Mouse (Mus musculus) MEL (cell line): ENCODE measurements at regions not wholly inside any gene's neighbourhood (a gene's known extent, or its start where the extent isn't known, plus 50 kb on each side); places are given as distances from the start of the nearest gene placed in this dataset.

ENCODE experiments used
- DNase-seq: peaks from one replicate; pipeline ENCODE4 v3.0.0; 2011; ENCODE audit warnings: low read depth, low spot score
- H3K27ac ChIP-seq: 2 replicates; pipeline ENCODE4 v1.5.1; 2012; ENCODE audit warnings: low read depth, mild to moderate bottlenecking, control low read depth, low read length, moderate library complexity; ENCODE audit not compliant: control insufficient read depth
- H3K27me3 ChIP-seq, 2 experiments: fragments of 150-350 bp in 1 of 2; sonication (generic) in 1 of 2; 2 replicates each; pipeline ENCODE4 v1.6.1; 2012; ENCODE audit warnings: low read length in 2 of 2, mild to moderate bottlenecking in 2 of 2, improper control_type of control experiment in 1 of 2, moderate library complexity in 1 of 2; ENCODE audit not compliant: insufficient read depth in 2 of 2, control insufficient read depth in 1 of 2
- H3K36me3 ChIP-seq, 2 experiments: 2 replicates each; pipeline ENCODE4 v1.6.1; 2012 to 2014; ENCODE audit warnings: low read length in 2 of 2, improper control_type of control experiment in 1 of 2, inconsistent platforms in 1 of 2, mild to moderate bottlenecking in 1 of 2; ENCODE audit not compliant: insufficient read depth in 2 of 2, control insufficient read depth in 1 of 2
- H3K4me1 ChIP-seq, 2 experiments: fragments of 150-350 bp in 1 of 2; sonication (generic) in 1 of 2; 2 replicates each; pipeline ENCODE4 v1.6.1; 2012; ENCODE audit warnings: low read length in 2 of 2, improper control_type of control experiment in 1 of 2, mild to moderate bottlenecking in 1 of 2; ENCODE audit not compliant: insufficient read depth in 2 of 2, control insufficient read depth in 1 of 2
- H3K4me3 ChIP-seq, 2 experiments: fragments of 150-350 bp in 1 of 2; sonication (generic) in 1 of 2; 2 replicates each; pipeline ENCODE4 v1.5.1; 2012; ENCODE audit warnings: low read depth in 2 of 2, low read length in 2 of 2, mild to moderate bottlenecking in 2 of 2, moderate library complexity in 2 of 2, control low read depth in 1 of 2, improper control_type of control experiment in 1 of 2; ENCODE audit not compliant: control insufficient read depth in 1 of 2, insufficient read depth in 1 of 2
- H3K79me2 ChIP-seq: 2 replicates; pipeline ENCODE4 v1.6.1; 2012; ENCODE audit warnings: mild to moderate bottlenecking, low read length, moderate library complexity; ENCODE audit not compliant: control insufficient read depth, poor library complexity, insufficient read depth
- H3K9ac ChIP-seq: 2 replicates; pipeline ENCODE4 v1.6.1; 2012; ENCODE audit warnings: low read depth, mild to moderate bottlenecking, control low read depth, low read length, moderate library complexity; ENCODE audit not compliant: control insufficient read depth, poor library complexity, severe bottlenecking
- H3K9me3 ChIP-seq: fragments of 150-350 bp; sonication (generic); replicated peaks from 2 replicates; pipeline ENCODE4 v1.6.1; 2012; ENCODE audit warnings: mild to moderate bottlenecking, low read length, improper control_type of control experiment, moderate library complexity; ENCODE audit not compliant: insufficient read depth
- CHD1 ChIP-seq: IDR thresholded peaks from 2 replicates; pipeline ENCODE4 v1.6.1; 2012; ENCODE audit warnings: low read depth, mild to moderate bottlenecking, inconsistent platforms, low read length, improper control_type of control experiment
- CTCF ChIP-seq, 3 experiments: IDR thresholded peaks in 2 of 3; conservative IDR thresholded peaks in 1 of 3; 2 replicates each; pipeline ENCODE4 v1.5.1; 2011 to 2012; ENCODE audit warnings: low read length in 3 of 3, low read depth in 2 of 3, mild to moderate bottlenecking in 2 of 3, improper control_type of control experiment in 1 of 3, inconsistent platforms in 1 of 3, mixed read lengths in 1 of 3, moderate library complexity in 1 of 3; ENCODE audit not compliant: control insufficient read depth in 1 of 3, insufficient read depth in 1 of 3, poor library complexity in 1 of 3, severe bottlenecking in 1 of 3
- E2F4 ChIP-seq: IDR thresholded peaks from 2 replicates; pipeline ENCODE4 v1.6.1; 2011; ENCODE audit warnings: low read depth, low read length, improper control_type of control experiment, borderline replicate concordance
- EP300 ChIP-seq, 2 experiments: IDR thresholded peaks; 2 replicates each; pipeline ENCODE4 v1.6.1; 2011; ENCODE audit warnings: improper control_type of control experiment in 2 of 2, low read length in 2 of 2, low read depth in 1 of 2, mild to moderate bottlenecking in 1 of 2
- ETS1 ChIP-seq: IDR thresholded peaks from 2 replicates; pipeline ENCODE4 v1.6.1; 2012; ENCODE audit warnings: low read depth, mild to moderate bottlenecking, inconsistent platforms, low read length, improper control_type of control experiment, moderate library complexity
- GABPA ChIP-seq: IDR thresholded peaks from 2 replicates; pipeline ENCODE4 v1.6.1; 2012; ENCODE audit warnings: low read depth, mild to moderate bottlenecking, inconsistent platforms, low read length, improper control_type of control experiment, moderate library complexity
- GATA1 ChIP-seq: IDR thresholded peaks from 2 replicates; pipeline ENCODE4 v1.6.1; 2011; ENCODE audit warnings: low read depth, low read length, improper control_type of control experiment
- HCFC1 ChIP-seq: IDR thresholded peaks from 2 replicates; pipeline ENCODE4 v1.6.1; 2012; ENCODE audit warnings: low read depth, mild to moderate bottlenecking, inconsistent platforms, low read length, improper control_type of control experiment, moderate library complexity
- MAFK ChIP-seq: IDR thresholded peaks from 2 replicates; pipeline ENCODE4 v1.6.1; 2011; ENCODE audit warnings: low read depth, mild to moderate bottlenecking, low read length, improper control_type of control experiment, borderline replicate concordance
- MEF2A ChIP-seq: IDR thresholded peaks from 2 replicates; pipeline ENCODE4 v1.6.1; 2014; ENCODE audit warnings: low read depth, mild to moderate bottlenecking, inconsistent platforms, low read length, improper control_type of control experiment; ENCODE audit not compliant: poor library complexity, insufficient replicate concordance, severe bottlenecking; ENCODE audit errors: extremely low read depth
- MXI1 ChIP-seq: IDR thresholded peaks from 2 replicates; pipeline ENCODE4 v1.6.1; 2011; ENCODE audit warnings: mild to moderate bottlenecking, low read depth, low read length, improper control_type of control experiment
- MYB ChIP-seq: IDR thresholded peaks from 2 replicates; pipeline ENCODE4 v1.6.1; 2011; ENCODE audit warnings: mild to moderate bottlenecking, low read depth, low read length, improper control_type of control experiment
- NELFE ChIP-seq: IDR thresholded peaks from 2 replicates; pipeline ENCODE4 v1.6.1; 2011; ENCODE audit warnings: low read depth, low read length, improper control_type of control experiment
- POLR2AphosphoS2 ChIP-seq: IDR thresholded peaks from 2 replicates; pipeline ENCODE4 v1.6.1; 2011; ENCODE audit warnings: low read length, improper control_type of control experiment
- POLR2AphosphoS5 ChIP-seq: IDR thresholded peaks from 2 replicates; pipeline ENCODE4 v1.6.1; 2012; ENCODE audit warnings: low read depth, borderline replicate concordance, mild to moderate bottlenecking, inconsistent platforms, low read length, moderate library complexity, mixed read lengths
- SMC3 ChIP-seq: IDR thresholded peaks from 2 replicates; pipeline ENCODE4 v1.6.1; 2011; ENCODE audit warnings: low read depth, low read length, improper control_type of control experiment
- TAL1 ChIP-seq: IDR thresholded peaks from 2 replicates; pipeline ENCODE4 v1.6.1; 2012; ENCODE audit warnings: mild to moderate bottlenecking, inconsistent platforms, low read length, moderate library complexity, mixed read lengths
- TBP ChIP-seq: IDR thresholded peaks from 2 replicates; pipeline ENCODE4 v1.8.0; 2011; ENCODE audit warnings: low read depth, low read length, improper control_type of control experiment
- TCF12 ChIP-seq: IDR thresholded peaks from 2 replicates; pipeline ENCODE4 v1.6.1; 2014; ENCODE audit warnings: low read depth, mild to moderate bottlenecking, inconsistent platforms, low read length, improper control_type of control experiment, moderate library complexity
- USF1 ChIP-seq: IDR thresholded peaks from 2 replicates; pipeline ENCODE4 v1.6.1; 2014; ENCODE audit warnings: low read depth, mild to moderate bottlenecking, inconsistent platforms, low read length, improper control_type of control experiment, moderate library complexity
- USF2 ChIP-seq, 2 experiments: IDR thresholded peaks; 2 replicates each; pipeline ENCODE4 v1.6.1; 2011 to 2012; ENCODE audit warnings: improper control_type of control experiment in 2 of 2, low read length in 2 of 2, borderline replicate concordance in 1 of 2, inconsistent platforms in 1 of 2, low read depth in 1 of 2, mild to moderate bottlenecking in 1 of 2; ENCODE audit not compliant: insufficient read depth in 1 of 2
- ZNF384 ChIP-seq: IDR thresholded peaks from 2 replicates; pipeline ENCODE4 v1.6.1; 2012; ENCODE audit warnings: low read depth, mild to moderate bottlenecking, inconsistent platforms, low read length, improper control_type of control experiment

GRCm38 (mm10) chr12:46419591-46419990 lies 399.1 kb downstream of the Nova1 start:
- H3K4me3 ChIP-seq = no peak overlapping the region
- peaks cover 0 to 12% of the 10 kb centered on the region in 2 experiments; a peak in 2 of 4 replicates for H3K36me3 ChIP-seq
- no peaks in the 10 kb centered on the region for H3K9me3 ChIP-seq
- H3K4me1 ChIP-seq = peaks cover 5 to 6% of the 10 kb centered on the region in 2 experiments
- H3K27me3 ChIP-seq = no peaks in the 10 kb centered on the region
- no peak overlapping the region for H3K9ac ChIP-seq
- no peaks in the 10 kb centered on the region for H3K79me2 ChIP-seq
- no peak for TF ChIP-seq MXI1
- no peak for TF ChIP-seq USF2 (IDR thresholded peaks at IDR 0.05; ENCODE audit: borderline replicate concordance in 1 of 2, insufficient read depth in 1 of 2, low read depth in 1 of 2, low read length in 2 of 2)
- peak; percentile 82 for TF ChIP-seq GATA1
- no peak for TF ChIP-seq POLR2AphosphoS2
- TF ChIP-seq E2F4 = no peak
- peak; percentile 92 for TF ChIP-seq MAFK
- TF ChIP-seq CTCF (IDR thresholded peaks at IDR 0.05 in 2 of 3, conservative IDR thresholded peaks at IDR 0.05 in 1 of 3; ENCODE audit: control insufficient read depth in 1 of 3, insufficient read depth in 1 of 3, low read depth in 2 of 3, low read length in 3 of 3, poor library complexity in 1 of 3, severe bottlenecking in 1 of 3) = no peak
- no peak for TF ChIP-seq NELFE
- peak; percentile 94 for TF ChIP-seq TCF12
- no peak for TF ChIP-seq GABPA
- TF ChIP-seq MYB = no peak
- peak; percentile 89 for TF ChIP-seq ETS1
- no peak for TF ChIP-seq CHD1
- no peak for TF ChIP-seq POLR2AphosphoS5
- TF ChIP-seq TAL1 = peak; percentile 60
- no peak for TF ChIP-seq HCFC1
- no peak for TF ChIP-seq SMC3
- TF ChIP-seq USF1 = no peak
- TF ChIP-seq TBP = no peak
- no peak for TF ChIP-seq ZNF384
- TF ChIP-seq MEF2A = no peak
- peak; percentile 85 for TF ChIP-seq EP300 (IDR thresholded peaks at IDR 0.05; ENCODE audit: low read depth in 1 of 2, low read length in 2 of 2)
- no peak overlapping the region for H3K27ac ChIP-seq
- peak; percentile 67 for DNase-seq

GRCm38 (mm10) chr12:46418990-46419389 lies 399.7 kb downstream of the Nova1 start:
- Histone ChIP-seq H3K27me3 (no peaks in the 10 kb centered on the region), H3K79me2 (no peaks in the 10 kb centered on the region), H3K4me1 (peaks cover 5 to 6% of the 10 kb centered on the region in 2 experiments), H3K9me3 (no peaks in the 10 kb centered on the region), H3K36me3 (peaks cover 0 to 12% of the 10 kb centered on the region in 2 experiments; a peak in 2 of 4 replicates), H3K4me3 (no peak overlapping the region), H3K9ac (no peak overlapping the region), H3K27ac (no peak overlapping the region)
- no peak for DNase-seq
- TF ChIP-seq TBP (no peak), CHD1 (no peak)
